8 mouse cellular contexts compared by ENCODE assay signal in genomic region chr5:92489503-92489902, GRCm38 (mm10). TPM values are rescaled to one million over a fixed set of nuclear protein-coding genes. Genes with fewer than 3 reads are reported as not detected.
DNase-seq lines count a peak whose midpoint lies in the region; ATAC-seq lines count a peak whose summit lies in the region.

No protein-coding gene starts in this region.

- intact Hi-C loops in left cerebral cortex, postnatal 4 days (cut with DNase I) = no loop called here

- no peaks in the 10 kb centered on the region for H3K9me3 ChIP-seq in limb, embryonic 12.5 days
- no peaks in the 10 kb centered on the region for H3K9me3 ChIP-seq in limb, embryonic 10.5 days (replicated peaks)
- no peaks in the 10 kb centered on the region for H3K9me3 ChIP-seq in embryonic facial prominence, embryonic 10.5 days

- no peak overlapping the region for H3K9ac ChIP-seq in limb, embryonic 12.5 days (replicated peaks)

- 77% methylated on average over 4 of the region's 4 CpGs for WGBS in limb, embryonic 12.5 days
- WGBS in limb, embryonic 10.5 days = 86% methylated on average over 4 of the region's 4 CpGs
- 78% methylated on average over 4 of the region's 4 CpGs for WGBS in embryonic facial prominence, embryonic 10.5 days

- ATAC-seq in limb, embryonic 12.5 days (ENCODE audit: insufficient number of reproducible peaks, insufficient read depth, low FRiP score, low TSS enrichment, low read depth) = no peak

- DNase-seq in limb, embryonic 10.5 days (ENCODE audit: low spot score) = no peak
- no peak for DNase-seq in embryonic facial prominence, embryonic 10.5 days (ENCODE audit: low spot score)
- peak; percentile 46 for DNase-seq in left cerebral cortex, postnatal 4 days
- DNase-seq in right cerebral cortex, postnatal 14 days = peak; percentile 42
- no peak for DNase-seq in yolk sac, embryonic 10.5 days (ENCODE audit: low spot score)
- no peak for DNase-seq in spleen, postnatal 14 days (ENCODE audit: low spot score in 2 of 2)
- DNase-seq in spleen, postnatal 10 days (ENCODE audit: low spot score in 2 of 2) = no peak

- H3K27me3 ChIP-seq in limb, embryonic 12.5 days = no peaks in the 10 kb centered on the region
- H3K27me3 ChIP-seq in limb, embryonic 10.5 days (ENCODE audit: low read depth, poor library complexity, severe bottlenecking) = no peaks in the 10 kb centered on the region
- no peaks in the 10 kb centered on the region for H3K27me3 ChIP-seq in embryonic facial prominence, embryonic 10.5 days (replicated peaks; ENCODE audit: low read depth, poor library complexity, severe bottlenecking)

- peaks cover 40% of the 10 kb centered on the region for H3K4me1 ChIP-seq in limb, embryonic 12.5 days (replicated peaks)
- peaks cover 14% of the 10 kb centered on the region; the same call in 1 of the 2 replicates for H3K4me1 ChIP-seq in limb, embryonic 10.5 days
- peaks cover 43% of the 10 kb centered on the region for H3K4me1 ChIP-seq in embryonic facial prominence, embryonic 10.5 days

- H3K4me2 ChIP-seq in limb, embryonic 12.5 days = no peak overlapping the region

- H3K36me3 ChIP-seq in limb, embryonic 12.5 days = peaks cover 12% of the 10 kb centered on the region
- H3K36me3 ChIP-seq in limb, embryonic 10.5 days = peaks cover under 1% of the 10 kb centered on the region; the same call in 1 of the 2 replicates
- peaks cover 17% of the 10 kb centered on the region for H3K36me3 ChIP-seq in embryonic facial prominence, embryonic 10.5 days (replicated peaks)

- H3K27ac ChIP-seq in limb, embryonic 12.5 days = peak overlapping the region; percentile 71
- H3K27ac ChIP-seq in limb, embryonic 10.5 days = no peak overlapping the region
- peak overlapping the region; percentile 63 for H3K27ac ChIP-seq in embryonic facial prominence, embryonic 10.5 days (replicated peaks)

- no peak overlapping the region for H3K4me3 ChIP-seq in limb, embryonic 12.5 days (replicated peaks)
- H3K4me3 ChIP-seq in limb, embryonic 10.5 days = no peak overlapping the region
- H3K4me3 ChIP-seq in embryonic facial prominence, embryonic 10.5 days = no peak overlapping the region

RNA-seq across cellular contexts. Expression of gene Scarb2, which starts 17.1 kb away (rescaled TPM):
- 9.0 and 9.4 TPM in 2 replicates for polyA plus RNA-seq in limb, embryonic 12.5 days (2016; fragmentation: Nextera tagmentation; extraction: Ambion mirVana)
- 5.7 and 7.2 TPM in 2 replicates for polyA plus RNA-seq in limb, embryonic 10.5 days (2016; fragmentation: Nextera tagmentation; extraction: Ambion mirVana)
- polyA plus RNA-seq in embryonic facial prominence, embryonic 10.5 days (2016; fragmentation: Nextera tagmentation; extraction: Ambion mirVana) = 7.1 and 7.6 TPM in 2 replicates
- 100 to 1,000 TPM; 112 to 115 TPM for total RNA-seq in left cerebral cortex, postnatal 4 days (2021)

RNA-seq across cellular contexts. Expression of gene Nup54, which starts 54.5 kb away (rescaled TPM):
- 66.8 and 68.1 TPM in 2 replicates for polyA plus RNA-seq in limb, embryonic 12.5 days (2016; fragmentation: Nextera tagmentation; extraction: Ambion mirVana)
- 76.6 and 81.9 TPM in 2 replicates for polyA plus RNA-seq in limb, embryonic 10.5 days (2016; fragmentation: Nextera tagmentation; extraction: Ambion mirVana)
- 72.6 and 76.2 TPM in 2 replicates for polyA plus RNA-seq in embryonic facial prominence, embryonic 10.5 days (2016; fragmentation: Nextera tagmentation; extraction: Ambion mirVana)
- 10 to 100 TPM; 50.7 to 60.8 TPM for total RNA-seq in left cerebral cortex, postnatal 4 days (2021)

Comparison
In these comparisons a context has a peak if more than half of its experiments do, and no peak if none do; other contexts are left out.
1. DNase-seq: peak in left cerebral cortex, postnatal 4 days (single experiment) and right cerebral cortex, postnatal 14 days (single experiment); none in limb, embryonic 10.5 days (single experiment), embryonic facial prominence, embryonic 10.5 days (single experiment), yolk sac, embryonic 10.5 days (single experiment), spleen, postnatal 14 days (0 of 2) and spleen, postnatal 10 days (0 of 2).